Mouse (Mus musculus): Measurements from ENCODE around the gene Uvrag.

DNA sequence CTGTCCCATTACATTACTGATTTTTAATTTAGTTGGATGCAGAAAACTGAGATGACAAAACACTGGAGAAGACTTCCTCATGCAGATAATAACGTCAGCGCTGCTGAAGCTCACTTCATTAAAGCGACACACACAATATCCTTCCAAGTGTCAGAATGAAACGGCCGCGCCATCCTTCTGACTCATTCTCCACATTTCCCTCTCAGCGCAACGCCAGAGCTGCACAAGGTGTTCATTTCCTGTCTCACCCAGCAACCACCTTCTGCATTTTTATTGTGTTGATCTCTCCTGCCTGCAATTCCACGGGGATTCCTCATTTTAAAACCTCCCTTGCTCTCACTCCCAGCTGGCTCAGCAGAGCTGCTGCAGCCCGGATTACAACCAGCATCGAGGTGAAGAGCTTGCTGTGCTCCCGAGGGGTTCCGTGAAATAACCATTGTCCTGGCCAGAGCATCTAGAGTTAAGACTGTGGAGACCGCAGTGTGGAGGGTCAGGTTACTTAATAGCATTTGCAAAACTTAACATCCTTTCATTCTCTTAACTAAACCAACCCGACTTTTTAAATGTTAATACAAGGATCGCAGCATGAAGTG is 172.8 kb downstream of the Uvrag start:
- TF ChIP-seq CTCF (conservative IDR thresholded peaks at IDR 0.05; ENCODE audit: low read length) (no peak), NANOG (IDR thresholded peaks at IDR 0.05; ENCODE audit: borderline replicate concordance, low read length) (no peak)
